Mouse (Mus musculus) ES-Bruce4 (cell line): ENCODE measurements at regions not wholly inside any gene's neighbourhood (a gene's known extent, or its start where the extent isn't known, plus 50 kb on each side); places are given as distances from the start of the nearest gene placed in this dataset.

ENCODE experiments used
- CTCF ChIP-seq: IDR thresholded peaks from one replicate; pipeline ENCODE4 v1.8.1; 2011; ENCODE audit warnings: low read depth, low read length
- EP300 ChIP-seq: IDR thresholded peaks from 2 replicates; pipeline ENCODE4 v1.6.1; 2011; ENCODE audit warnings: low read depth, low read length; ENCODE audit not compliant: insufficient read depth
- POLR2A ChIP-seq: IDR thresholded peaks from one replicate; pipeline ENCODE4 v1.8.1; 2011; ENCODE audit warnings: low read length; ENCODE audit not compliant: insufficient read depth

- TF ChIP-seq CTCF: peak; percentile 46
- no peak for TF ChIP-seq EP300
- no peak for TF ChIP-seq POLR2A
Measured at GRCm38 (mm10) chr6:140853508-140853907, 124.4 kb downstream of the Gm11077 start.
